Mouse (Mus musculus) kidney, embryonic 14.5 days (tissue): ENCODE data around the gene Pard3. TPM values are rescaled to one million over a fixed set of nuclear protein-coding genes. Genes with fewer than 3 reads are reported as not detected.

Experiments
- ATAC-seq: fragments of 200-750 bp; cut with Nextera tagmentation; 2 replicates; pipeline ENCODE4 v1.8.0; 2017; ENCODE audit warnings: moderate number of reproducible peaks, mild to moderate bottlenecking, moderate TSS enrichment, moderate library complexity; ENCODE audit not compliant: low FRiP score, low TSS enrichment
- H3K27ac ChIP-seq: fragments of 300-500 bp; sonication (generic); 2 replicates; pipeline ENCODE4 v1.5.1; 2014; ENCODE audit warnings: low read depth, mild to moderate bottlenecking, low read length, moderate library complexity, mixed read lengths
- H3K27me3 ChIP-seq: fragments of 300-500 bp; sonication (generic); 2 replicates; pipeline ENCODE4 v1.6.1; 2014; ENCODE audit warnings: mild to moderate bottlenecking, low read length; ENCODE audit not compliant: control insufficient read depth, insufficient read depth
- H3K36me3 ChIP-seq: fragments of 300-500 bp; sonication (generic); 2 replicates; pipeline ENCODE4 v1.6.1; 2014; ENCODE audit warnings: low read length, mixed read lengths; ENCODE audit not compliant: control insufficient read depth, insufficient read depth
- H3K4me1 ChIP-seq: fragments of 300-500 bp; sonication (generic); 2 replicates; pipeline ENCODE4 v1.6.1; 2014; ENCODE audit warnings: low read length, mixed read lengths; ENCODE audit not compliant: control insufficient read depth, insufficient read depth
- H3K4me2 ChIP-seq: fragments of 300-500 bp; sonication (generic); replicated peaks from 2 replicates; pipeline ENCODE4 v1.6.1; 2014; ENCODE audit warnings: low read depth, mild to moderate bottlenecking, low read length
- H3K4me3 ChIP-seq: fragments of 300-500 bp; sonication (generic); 2 replicates; pipeline ENCODE4 v1.5.1; 2014; ENCODE audit warnings: mild to moderate bottlenecking, low read length
- H3K9ac ChIP-seq: fragments of 300-500 bp; sonication (generic); 2 replicates; pipeline ENCODE4 v1.6.1; 2014; ENCODE audit warnings: low read depth, mild to moderate bottlenecking, low read length, moderate library complexity
- H3K9me3 ChIP-seq: fragments of 300-500 bp; sonication (generic); 2 replicates; pipeline ENCODE4 v1.6.1; 2016; ENCODE audit warnings: low read length; ENCODE audit not compliant: control insufficient read depth
- WGBS: fragments of 180-500 bp; shearing (Covaris S2); extraction: QIAGEN DNeasy Blood & Tissue Kit; methylation state at CpG from one replicate; pipeline ENCODE4 v1.1.7; 2014; 5-methylcytosine and 5-hydroxymethylcytosine counted together
- polyA plus RNA-seq: library from polyadenylated mRNA; unstranded; fragments of >200 nt; fragmentation: Nextera tagmentation; extraction: Ambion mirVana; gene quantifications from 2 replicates; pipeline ENCODE4 v1.2.1, GENCODE M21; 2014

The Pard3 gene
- polyA plus RNA-seq, 1 experiment from 2014 or later: 36.9 TPM

- Histone ChIP-seq H3K4me1 (peaks cover 14% of the 10 kb centered on the region; the same call in 1 of the 2 replicates), H3K4me2 (no peak overlapping the region), H3K36me3 (no peaks in the 10 kb centered on the region), H3K27me3 (no peaks in the 10 kb centered on the region), H3K9ac (no peak overlapping the region), H3K4me3 (no peak overlapping the region), H3K9me3 (no peaks in the 10 kb centered on the region), H3K27ac (no peak overlapping the region)
- no peak; the same call in 1 of the 2 replicates for ATAC-seq
- 57% methylated on average over 11 of the region's 11 CpGs for WGBS
Observed at GRCm38 (mm10) chr8:127552161-127552595, 488.5 kb downstream of the Pard3 start.

DNA sequence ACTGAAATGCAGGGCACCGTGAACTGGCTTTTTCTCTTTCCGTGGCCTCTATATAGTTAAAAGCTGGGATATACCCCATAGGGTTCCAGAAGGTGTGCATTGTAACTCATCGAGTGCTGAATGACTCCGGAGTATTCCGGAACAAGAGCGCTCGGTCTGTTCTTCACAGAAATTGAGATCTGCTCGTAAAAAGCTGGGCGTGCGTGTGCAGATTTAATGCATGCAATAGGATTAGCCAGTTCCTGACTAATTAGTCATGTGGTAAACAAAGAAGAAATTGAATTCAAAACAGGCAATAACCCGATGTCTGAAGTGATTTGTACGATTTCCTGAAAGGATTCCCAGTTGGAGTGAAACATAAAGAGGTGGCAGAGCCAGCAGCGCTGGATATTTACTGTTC is 489.1 kb downstream of the Pard3 start:
- ATAC-seq: no peak
- Histone ChIP-seq H3K4me2 (no peak overlapping the region), H3K4me1 (peaks cover 14% of the 10 kb centered on the region; the same call in 1 of the 2 replicates), H3K36me3 (no peaks in the 10 kb centered on the region), H3K9ac (no peak overlapping the region), H3K27ac (no peak overlapping the region), H3K27me3 (no peaks in the 10 kb centered on the region), H3K9me3 (no peaks in the 10 kb centered on the region), H3K4me3 (no peak overlapping the region)
- WGBS: 82% methylated on average over 13 of the region's 13 CpGs

GRCm38 (mm10) chr8:127553582-127553981 is 489.9 kb downstream of the Pard3 start:
- Histone ChIP-seq H3K4me2 (no peak overlapping the region), H3K4me1 (peaks cover 14% of the 10 kb centered on the region; the same call in 1 of the 2 replicates), H3K36me3 (no peaks in the 10 kb centered on the region), H3K27me3 (no peaks in the 10 kb centered on the region), H3K4me3 (no peak overlapping the region), H3K9me3 (no peaks in the 10 kb centered on the region), H3K9ac (no peak overlapping the region), H3K27ac (no peak overlapping the region)
- WGBS: 69% methylated on average over 5 of the region's 5 CpGs
- ATAC-seq: no peak

- no peak overlapping the region for H3K4me3 ChIP-seq
- H3K27ac ChIP-seq: no peak overlapping the region
- no peaks in the 10 kb centered on the region for H3K27me3 ChIP-seq
- 29% methylated on average over 2 of the region's 2 CpGs for WGBS
- ATAC-seq: no peak
- peaks cover 14% of the 10 kb centered on the region; the same call in 1 of the 2 replicates for H3K4me1 ChIP-seq
- no peak overlapping the region for H3K4me2 ChIP-seq
- no peak overlapping the region for H3K9ac ChIP-seq
- no peaks in the 10 kb centered on the region for H3K36me3 ChIP-seq
- no peaks in the 10 kb centered on the region for H3K9me3 ChIP-seq
Observed at GRCm38 (mm10) chr8:127555795-127556194, 492.1 kb downstream of the Pard3 start.

- no peaks in the 10 kb centered on the region for H3K27me3 ChIP-seq
- H3K9me3 ChIP-seq: no peaks in the 10 kb centered on the region
- peaks cover 14% of the 10 kb centered on the region; the same call in 1 of the 2 replicates for H3K4me1 ChIP-seq
- H3K36me3 ChIP-seq: no peaks in the 10 kb centered on the region
- 18% methylated on average over 11 of the region's 11 CpGs for WGBS
- no peak for ATAC-seq
- H3K4me2 ChIP-seq: no peak overlapping the region
- no peak overlapping the region for H3K4me3 ChIP-seq
- H3K9ac ChIP-seq: no peak overlapping the region
- H3K27ac ChIP-seq: no peak overlapping the region
Observed at GRCm38 (mm10) chr8:127556964-127557363, 493.3 kb downstream of the Pard3 start.

DNA sequence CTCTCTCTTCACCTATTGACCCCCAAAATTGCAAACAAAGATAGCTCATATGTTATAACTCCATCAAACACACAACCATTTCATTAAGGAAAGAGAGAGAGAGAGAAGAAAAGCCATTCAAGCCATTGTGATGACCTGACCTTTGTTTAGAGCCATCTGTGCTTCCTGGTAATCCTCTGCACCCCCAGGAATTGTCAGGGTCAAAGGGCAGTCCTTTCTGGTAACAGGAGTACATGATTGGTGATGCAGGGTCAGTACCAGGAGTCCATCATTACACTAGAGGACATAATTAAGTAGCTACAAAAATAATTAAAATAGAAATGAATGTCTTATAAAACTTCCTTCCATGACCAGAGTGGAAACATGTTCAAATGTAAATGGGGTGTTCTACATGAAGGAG is 493.9 kb downstream of the Pard3 start:
- Histone ChIP-seq H3K4me2 (no peak overlapping the region), H3K36me3 (no peaks in the 10 kb centered on the region), H3K4me3 (no peak overlapping the region), H3K9ac (no peak overlapping the region), H3K9me3 (no peaks in the 10 kb centered on the region), H3K27me3 (no peaks in the 10 kb centered on the region), H3K4me1 (peaks cover 14% of the 10 kb centered on the region; the same call in 1 of the 2 replicates), H3K27ac (no peak overlapping the region)
- no peak for ATAC-seq

- ATAC-seq: no peak
- H3K4me3 ChIP-seq: no peak overlapping the region
- WGBS: 91% methylated on average over 5 of the region's 5 CpGs
- no peak overlapping the region for H3K27ac ChIP-seq
- no peaks in the 10 kb centered on the region for H3K36me3 ChIP-seq
- H3K4me2 ChIP-seq: no peak overlapping the region
- no peaks in the 10 kb centered on the region for H3K9me3 ChIP-seq
- H3K9ac ChIP-seq: no peak overlapping the region
- no peaks in the 10 kb centered on the region for H3K4me1 ChIP-seq
- H3K27me3 ChIP-seq: no peaks in the 10 kb centered on the region
Observed at GRCm38 (mm10) chr8:127563634-127564033, 499.9 kb downstream of the Pard3 start.

- Histone ChIP-seq H3K9me3 (no peaks in the 10 kb centered on the region), H3K9ac (no peak overlapping the region), H3K27ac (no peak overlapping the region), H3K36me3 (no peaks in the 10 kb centered on the region), H3K4me2 (no peak overlapping the region), H3K27me3 (no peaks in the 10 kb centered on the region), H3K4me1 (no peaks in the 10 kb centered on the region), H3K4me3 (no peak overlapping the region)
- no peak for ATAC-seq
- 79% methylated on average over 4 of the region's 4 CpGs for WGBS
Observed at GRCm38 (mm10) chr8:127564426-127564825, 500.7 kb downstream of the Pard3 start.

DNA sequence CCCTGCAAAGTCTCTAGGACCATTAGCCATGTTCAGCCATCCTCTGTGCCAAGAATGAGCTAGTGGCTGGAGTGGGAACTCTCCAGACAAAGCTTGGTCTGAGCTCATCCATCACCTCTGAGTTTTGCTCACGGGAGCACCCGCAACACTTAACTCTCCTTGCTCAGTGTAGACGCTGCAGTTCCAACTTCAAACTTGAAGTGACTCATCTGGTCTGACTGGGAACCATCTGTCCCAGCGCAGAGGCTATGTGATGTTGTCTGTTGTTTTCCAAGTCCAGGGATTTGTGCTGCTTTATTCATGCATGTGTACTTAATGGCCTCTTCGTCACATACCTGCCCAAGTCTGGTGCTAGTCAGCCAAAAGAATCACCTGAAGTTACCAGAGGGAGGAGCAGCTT is 505.5 kb downstream of the Pard3 start:
- ATAC-seq: no peak
- no peaks in the 10 kb centered on the region for H3K27me3 ChIP-seq
- 83% methylated on average over 5 of the region's 5 CpGs for WGBS

More for the DNA sequence above, 505.5 kb downstream of the Pard3 start:
- Histone ChIP-seq H3K9me3 (no peaks in the 10 kb centered on the region), H3K4me3 (no peak overlapping the region), H3K4me2 (no peak overlapping the region), H3K27ac (no peak overlapping the region), H3K9ac (no peak overlapping the region), H3K36me3 (no peaks in the 10 kb centered on the region), H3K4me1 (no peaks in the 10 kb centered on the region)
